Comparison of ENCODE assay signal across 8 mouse cellular contexts in the genomic region with DNA sequence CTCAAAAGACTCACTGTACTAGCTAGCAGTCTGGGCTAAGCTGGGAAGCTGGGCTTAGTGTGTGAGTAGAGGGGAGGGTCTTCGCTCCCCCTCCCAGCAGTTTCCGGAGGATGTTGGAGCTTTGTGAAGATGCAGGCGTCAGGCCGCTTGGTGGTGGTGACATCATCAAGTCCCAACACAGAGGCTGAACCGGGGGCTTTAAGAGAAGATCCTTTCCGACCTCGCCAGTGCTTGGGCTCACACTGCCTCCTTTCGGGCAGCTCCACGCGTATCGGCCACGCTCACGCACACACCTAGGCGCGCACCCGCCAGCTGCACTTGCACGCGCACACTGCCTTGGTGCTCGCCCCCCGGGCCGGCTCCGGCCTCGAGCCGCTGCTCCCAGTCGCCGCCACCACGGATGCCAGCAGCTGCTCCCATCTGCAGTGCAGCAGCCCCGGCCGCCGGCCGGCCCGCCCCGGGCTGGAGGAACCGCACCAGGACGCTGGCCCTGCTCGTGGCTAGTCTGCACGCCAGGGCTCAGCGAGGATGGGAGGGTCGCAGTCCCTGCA.
A peak's percentile ranks its signal among the peaks of the same experiment; 100 is the strongest.
DNase-seq lines count a peak whose midpoint lies in the region; ATAC-seq and TF ChIP-seq lines count a peak whose summit lies in the region.

No protein-coding gene starts in this region.

- ATAC-seq in liver, embryonic 15.5 days (ENCODE audit: insufficient read depth), result no peak
- ATAC-seq in neural tube, embryonic 13.5 days (ENCODE audit: low read depth), result peak; percentile 92

- no peak overlapping the region for H3K27ac ChIP-seq in spleen, adult 2 months (ENCODE audit: insufficient read depth, low read length)
- H3K27ac ChIP-seq in heart, embryonic 10.5 days, result peak overlapping the region; percentile 98
- H3K27ac ChIP-seq in liver, embryonic 15.5 days (replicated peaks), result 0 out of 2 replicates have a peak overlapping the region, but pooled peaks have one; percentile 29
- H3K27ac ChIP-seq in neural tube, embryonic 13.5 days (replicated peaks), result peak overlapping the region; percentile 99

- peak overlapping the region; percentile 49; the same call in 1 of the 2 replicates for H3K4me3 ChIP-seq in spleen, adult 2 months (ENCODE audit: extremely low read depth, insufficient read depth, insufficient read length)
- peak overlapping the region; percentile 85 for H3K4me3 ChIP-seq in heart, embryonic 10.5 days
- H3K4me3 ChIP-seq in liver, embryonic 15.5 days (replicated peaks), result peak overlapping the region; percentile 48
- peak overlapping the region; percentile 70 for H3K4me3 ChIP-seq in neural tube, embryonic 13.5 days

- H3K4me1 ChIP-seq in spleen, adult 2 months (ENCODE audit: control insufficient read depth, insufficient read depth, insufficient read length), result no peaks in the 10 kb centered on the region; the same call in 1 of the 2 replicates
- H3K4me1 ChIP-seq in heart, embryonic 10.5 days, result peaks cover 84% of the 10 kb centered on the region
- peaks cover 9% of the 10 kb centered on the region for H3K4me1 ChIP-seq in liver, embryonic 15.5 days (replicated peaks)
- peaks cover 61% of the 10 kb centered on the region for H3K4me1 ChIP-seq in neural tube, embryonic 13.5 days (replicated peaks)

- peak overlapping the region; percentile 15; the same call in 1 of the 2 replicates for H3K9ac ChIP-seq in liver, embryonic 15.5 days
- H3K9ac ChIP-seq in neural tube, embryonic 13.5 days, result peak overlapping the region; percentile 98

- no peaks in the 10 kb centered on the region for H3K36me3 ChIP-seq in spleen, adult 2 months (ENCODE audit: control insufficient read depth, insufficient read depth, low read length)
- H3K36me3 ChIP-seq in heart, embryonic 10.5 days, result 0 out of 2 replicates have a peak, but pooled peaks cover 2% of the 10 kb centered on the region
- no peaks in the 10 kb centered on the region for H3K36me3 ChIP-seq in liver, embryonic 15.5 days (replicated peaks)
- no peaks in the 10 kb centered on the region for H3K36me3 ChIP-seq in neural tube, embryonic 13.5 days

- H3K27me3 ChIP-seq in spleen, adult 2 months (ENCODE audit: control insufficient read depth, insufficient read depth, low read length), result peaks cover 4% of the 10 kb centered on the region; the same call in 1 of the 2 replicates
- H3K27me3 ChIP-seq in heart, embryonic 10.5 days (ENCODE audit: insufficient read depth, poor library complexity, severe bottlenecking), result no peaks in the 10 kb centered on the region
- H3K27me3 ChIP-seq in liver, embryonic 15.5 days, result peaks cover 18% of the 10 kb centered on the region
- no peaks in the 10 kb centered on the region for H3K27me3 ChIP-seq in neural tube, embryonic 13.5 days

- H3K4me2 ChIP-seq in liver, embryonic 15.5 days, result peak overlapping the region; percentile 63
- H3K4me2 ChIP-seq in neural tube, embryonic 13.5 days, result peak overlapping the region; percentile 71

- no peaks in the 10 kb centered on the region for H3K9me3 ChIP-seq in heart, embryonic 10.5 days
- H3K9me3 ChIP-seq in liver, embryonic 15.5 days (replicated peaks), result no peaks in the 10 kb centered on the region
- no peaks in the 10 kb centered on the region for H3K9me3 ChIP-seq in neural tube, embryonic 13.5 days

- DNase-seq in spleen, adult 2 months (ENCODE audit: low read depth in 1 of 2, low spot score in 2 of 2), result no peak
- no peak for DNase-seq in spleen, adult 12 weeks (ENCODE audit: low spot score)
- DNase-seq in embryo, embryonic 11.5 days (ENCODE audit: low read depth, low spot score), result peak; percentile 73
- peak; percentile 94 for DNase-seq in heart, embryonic 10.5 days (ENCODE audit: low spot score)
- peak; percentile 64 for DNase-seq in kidney, postnatal 14 days
- peak; percentile 66 to 67 for DNase-seq in thymus, postnatal 10 days (ENCODE audit: low spot score in 2 of 2)

- 2% methylated on average over 39 of the region's 39 CpGs for WGBS in spleen, adult 2 months
- under 1% methylated on average over 39 of the region's 39 CpGs for WGBS in heart, embryonic 10.5 days
- WGBS in liver, embryonic 15.5 days (ENCODE audit: insufficient replicate concordance), result under 1% methylated on average over 39 of the region's 39 CpGs
- WGBS in neural tube, embryonic 13.5 days, result 0% methylated on average over 30 of the region's 39 CpGs

- no peak for TF ChIP-seq POLR2A in spleen, adult 2 months (IDR thresholded peaks at IDR 0.05; ENCODE audit: low read depth, low read length)

- no peak for TF ChIP-seq CTCF in spleen, adult 2 months (IDR thresholded peaks at IDR 0.05; ENCODE audit: extremely low read depth, insufficient read depth, insufficient read length, insufficient replicate concordance)

Comparison
In these comparisons a context has a peak if more than half of its experiments do, and no peak if none do; other contexts are left out.
1. DNase-seq: peak in embryo, embryonic 11.5 days (single experiment), heart, embryonic 10.5 days (single experiment), kidney, postnatal 14 days (single experiment) and thymus, postnatal 10 days (2 of 2); none in spleen, adult 2 months (0 of 2) and spleen, adult 12 weeks (single experiment).
2. Peak in every context shown above with its lines, with median percentiles within 50 percentile points of each other: H3K4me3 ChIP-seq.